Mouse (Mus musculus): ENCODE results near the gene Stk36. TPM values are rescaled to one million over a fixed set of nuclear protein-coding genes. Genes with fewer than 3 reads are reported as not detected.

Gene Stk36
- 0.24 TPM for polyA plus RNA-seq (2017; shearing (Covaris generic))

DNA sequence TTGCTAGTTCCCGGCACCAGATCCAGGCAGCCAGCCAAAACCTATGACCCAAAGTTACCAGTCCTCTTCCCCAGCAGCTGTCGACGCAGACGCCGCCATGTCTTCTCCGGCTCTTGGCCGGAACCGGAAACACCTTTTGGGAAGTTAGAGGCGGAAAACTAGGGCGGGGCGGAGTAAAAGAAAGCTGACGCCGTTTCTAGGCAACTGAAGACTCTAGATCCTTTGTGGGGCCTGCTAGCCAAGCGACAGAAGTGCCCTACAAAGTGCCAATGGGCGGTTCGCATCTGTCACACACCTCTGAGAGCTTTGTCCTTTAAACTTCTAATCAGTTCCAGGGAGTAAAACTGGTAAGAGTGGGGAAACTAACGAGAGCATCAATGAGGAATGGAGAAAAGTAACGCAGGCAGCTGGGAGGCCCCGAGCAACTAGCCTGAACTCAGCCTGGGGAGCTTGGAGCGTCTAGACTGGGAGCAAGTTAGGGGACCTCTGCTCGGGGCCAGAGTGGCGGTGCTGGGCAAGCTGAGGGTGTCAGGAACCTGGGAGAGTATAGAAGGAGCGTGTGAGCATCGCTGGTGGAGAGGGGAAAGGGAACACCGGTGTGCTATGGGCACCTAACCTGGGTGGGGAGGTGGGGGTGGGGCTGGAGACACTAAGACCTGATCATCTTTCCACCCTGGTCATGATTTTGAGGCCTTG lies at the start of gene Stk36, which contains the start of gene Rnf25:
Stk36 (plus strand) TSS at position 179 of the 696 bp plus-strand sequence.
Rnf25 (minus strand) TSS at position 131 of the 696 bp plus-strand sequence.

DNA sequence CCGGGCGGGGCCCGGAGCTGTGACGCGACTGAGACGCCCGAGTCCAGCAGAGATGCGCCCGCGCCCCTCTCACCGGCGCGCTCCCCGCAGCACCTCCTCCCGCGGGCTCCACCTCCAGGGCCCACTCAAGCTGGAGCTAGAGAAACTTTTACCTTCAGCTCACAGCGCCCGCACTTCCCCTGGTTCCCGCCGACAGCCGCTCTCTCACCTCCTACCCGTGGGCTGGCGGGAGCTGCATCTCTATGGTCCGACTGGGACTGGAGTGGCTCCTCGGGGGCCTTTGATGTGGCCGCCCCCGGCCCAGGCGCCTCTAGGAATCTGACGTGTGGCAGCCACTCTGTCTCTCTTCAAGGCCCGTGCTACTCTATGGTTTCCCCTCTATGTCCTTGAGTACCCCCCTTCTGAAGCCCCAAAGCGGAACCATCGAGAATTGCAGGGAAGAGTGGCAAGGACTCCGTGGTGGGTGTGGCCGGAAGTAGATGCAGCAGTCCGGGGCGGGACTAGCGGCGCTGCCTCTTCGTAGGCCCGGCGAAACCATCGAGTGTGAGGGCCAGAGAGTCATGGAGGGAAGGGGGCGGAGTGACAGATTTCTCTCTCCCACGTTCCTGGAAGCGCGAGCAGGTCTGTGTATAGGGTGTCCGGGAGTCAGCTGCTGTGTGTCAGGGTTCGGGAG lies 13.3 kb upstream of the Stk36 start, which contains the start of the genes Zfp142 and Bcs1l:
Zfp142 (minus strand) TSS at position 474 of the 673 bp plus-strand sequence.
Bcs1l (plus strand) TSS at position 517 of the 673 bp plus-strand sequence.

GRCm38 (mm10) chr1:74661448-74662195 lies 60.4 kb downstream of the Stk36 start, which contains the start of gene Ttll4:
Ttll4 (plus strand) TSS chr1:74661745.

Other genes starting within 250 kb of the Stk36 start
- not detected for gene Catip, start 239.3 kb upstream of the Stk36 start, polyA plus RNA-seq (2017; shearing (Covaris generic))
- gene Slc11a1, start 226.2 kb upstream of the Stk36 start, polyA plus RNA-seq (2017; shearing (Covaris generic)): not detected
- 4.6 TPM for gene Ctdsp1, start 209.9 kb upstream of the Stk36 start, polyA plus RNA-seq (2017; shearing (Covaris generic))
- not detected for gene Vil1, start 192.1 kb upstream of the Stk36 start, polyA plus RNA-seq (2017; shearing (Covaris generic))
- gene Cnot9, start 95.4 kb upstream of the Stk36 start, polyA plus RNA-seq (2017; shearing (Covaris generic)): 15.8 TPM
- 0.44 TPM for gene Plcd4, start 58.6 kb upstream of the Stk36 start, polyA plus RNA-seq (2017; shearing (Covaris generic))
- gene Usp37, start 57.2 kb upstream of the Stk36 start, polyA plus RNA-seq (2017; shearing (Covaris generic)): 15.9 TPM
- gene Zfp142, start 13.2 kb upstream of the Stk36 start, polyA plus RNA-seq (2017; shearing (Covaris generic)): 10.5 TPM
- gene Bcs1l, start 13.2 kb upstream of the Stk36 start, polyA plus RNA-seq (2017; shearing (Covaris generic)): 5.6 TPM
- 24.4 TPM for gene Rnf25, start within 50 bp of the Stk36 start, polyA plus RNA-seq (2017; shearing (Covaris generic))
- 45.6 TPM for gene Ttll4, start 60.3 kb downstream of the Stk36 start, polyA plus RNA-seq (2017; shearing (Covaris generic))
- gene Cyp27a1, start 112.1 kb downstream of the Stk36 start, polyA plus RNA-seq (2017; shearing (Covaris generic)): not detected
- not detected for gene Prkag3, start 147.8 kb downstream of the Stk36 start, polyA plus RNA-seq (2017; shearing (Covaris generic))
- gene Wnt6, start 170.4 kb downstream of the Stk36 start, polyA plus RNA-seq (2017; shearing (Covaris generic)): not detected
- 0.40 TPM for gene Wnt10a, start 190.1 kb downstream of the Stk36 start, polyA plus RNA-seq (2017; shearing (Covaris generic))

Data from effector memory CD4-positive, alpha-beta T cell, adult 7 months (primary cell).